Mouse (Mus musculus) liver, embryonic 12.5 days (tissue): ENCODE data around the gene Ifnar2. TPM values are rescaled to one million over a fixed set of nuclear protein-coding genes. Genes with fewer than 3 reads are reported as not detected.
"Not testable (repeated sequence)": the region's sequence is repeated elsewhere in the genome, so short reads cannot be mapped to it uniquely, and the experiment has no call there.

Source experiments
- ATAC-seq: fragments of 200-750 bp; cut with Nextera tagmentation; 2 replicates; pipeline ENCODE4 v1.8.0; 2017; ENCODE audit warnings: moderate number of reproducible peaks, mild to moderate bottlenecking, moderate library complexity
- H3K27ac ChIP-seq: fragments of 300-500 bp; sonication (generic); 2 replicates; pipeline ENCODE4 v1.5.1; 2016; ENCODE audit warnings: mild to moderate bottlenecking
- H3K27me3 ChIP-seq: fragments of 300-500 bp; sonication (generic); replicated peaks from 2 replicates; pipeline ENCODE4 v1.6.1; 2016; ENCODE audit warnings: mild to moderate bottlenecking, moderate library complexity
- H3K36me3 ChIP-seq: fragments of 300-500 bp; sonication (generic); 2 replicates; pipeline ENCODE4 v1.6.1; 2016; ENCODE audit warnings: mild to moderate bottlenecking, moderate library complexity
- H3K4me1 ChIP-seq: fragments of 300-500 bp; sonication (generic); 2 replicates; pipeline ENCODE4 v1.6.1; 2016
- H3K4me2 ChIP-seq: fragments of 300-500 bp; sonication (generic); 2 replicates; pipeline ENCODE4 v1.6.1; 2016; ENCODE audit warnings: mild to moderate bottlenecking, moderate library complexity
- H3K4me3 ChIP-seq: fragments of 300-500 bp; sonication (generic); 2 replicates; pipeline ENCODE4 v1.5.1; 2016; ENCODE audit warnings: mild to moderate bottlenecking, moderate library complexity
- H3K9ac ChIP-seq: fragments of 300-500 bp; sonication (generic); 2 replicates; pipeline ENCODE4 v1.6.1; 2016; ENCODE audit warnings: mild to moderate bottlenecking, moderate library complexity
- H3K9me3 ChIP-seq: fragments of 300-500 bp; sonication (generic); replicated peaks from 2 replicates; pipeline ENCODE4 v1.6.1; 2016; ENCODE audit warnings: mild to moderate bottlenecking, moderate library complexity
- WGBS: fragments of 180-500 bp; shearing (Covaris S2); methylation state at CpG from one replicate; pipeline ENCODE4 v1.1.7; 2016; ENCODE audit not compliant: insufficient replicate concordance; 5-methylcytosine and 5-hydroxymethylcytosine counted together
- polyA plus RNA-seq: library from polyadenylated mRNA; unstranded; fragments of >200 nt; fragmentation: Nextera tagmentation; extraction: Ambion mirVana; gene quantifications from 2 replicates; pipeline ENCODE4 v1.2.1, GENCODE M21; 2016

The Ifnar2 gene
- polyA plus RNA-seq, 1 experiment from 2014 or later = 63.5 TPM

- Histone ChIP-seq H3K9ac (peak overlapping the region; percentile 41; the same call in 1 of the 2 replicates), H3K27me3 (no peaks in the 10 kb centered on the region), H3K4me3 (no peak overlapping the region), H3K9me3 (no peaks in the 10 kb centered on the region), H3K27ac (peak overlapping the region; percentile 98), H3K4me2 (no peak overlapping the region), H3K36me3 (no peaks in the 10 kb centered on the region), H3K4me1 (peaks cover 74% of the 10 kb centered on the region)
- ATAC-seq = no peak
- whole genome bisulfite sequencing = 44% methylated on average over 3 of the region's 3 CpGs
These were observed 65.5 kb downstream of the Ifnar2 start for GRCm38 (mm10) chr16:91438081-91438480.

GRCm38 (mm10) chr16:91438599-91438998, 66.0 kb downstream of the Ifnar2 start:
- H3K36me3 ChIP-seq = not testable (repeated sequence)
- H3K4me1 ChIP-seq = peaks cover 74% of the 10 kb centered on the region

GRCm38 (mm10) chr16:91441366-91441765, 68.8 kb downstream of the Ifnar2 start:
- H3K36me3 ChIP-seq = no peaks in the 10 kb centered on the region
- 4% methylated on average over 7 of the region's 7 CpGs for WGBS
- peak overlapping the region; percentile 63 for H3K9ac ChIP-seq
- H3K9me3 ChIP-seq = 0 out of 2 replicates have a peak, but pooled peaks cover 5% of the 10 kb centered on the region
- H3K4me3 ChIP-seq = peak overlapping the region; percentile 21
- H3K27ac ChIP-seq = peak overlapping the region; percentile 98
- H3K4me2 ChIP-seq = peak overlapping the region; percentile 60
- peak; percentile 88 for ATAC-seq
- no peaks in the 10 kb centered on the region for H3K27me3 ChIP-seq
- peaks cover 78% of the 10 kb centered on the region for H3K4me1 ChIP-seq

More at GRCm38 (mm10) chr16:91438599-91438998, 66.0 kb downstream of the Ifnar2 start:
- peak overlapping the region; percentile 98 for H3K27ac ChIP-seq
- not testable (repeated sequence) for H3K27me3 ChIP-seq, H3K4me2 ChIP-seq, H3K4me3 ChIP-seq, ATAC-seq, H3K9me3 ChIP-seq
- H3K9ac ChIP-seq = peak overlapping the region; percentile 41; the same call in 1 of the 2 replicates
- 85% methylated on average over 1 of the region's 1 CpGs for WGBS

GRCm38 (mm10) chr16:91441811-91442240, 69.2 kb downstream of the Ifnar2 start:
- Histone ChIP-seq H3K27me3 (no peaks in the 10 kb centered on the region), H3K27ac (peak overlapping the region; percentile 98), H3K4me3 (0 out of 2 replicates have a peak overlapping the region, but pooled peaks have one; percentile 21), H3K36me3 (no peaks in the 10 kb centered on the region), H3K9me3 (0 out of 2 replicates have a peak, but pooled peaks cover 5% of the 10 kb centered on the region), H3K4me2 (peak overlapping the region; percentile 60), H3K4me1 (peaks cover 83% of the 10 kb centered on the region), H3K9ac (peak overlapping the region; percentile 72; the same call in 1 of the 2 replicates)
- 16% methylated on average over 7 of the region's 7 CpGs for WGBS
- peak; percentile 99 for ATAC-seq

GRCm38 (mm10) chr16:91442446-91442845, 69.9 kb downstream of the Ifnar2 start:
- 23% methylated on average over 4 of the region's 4 CpGs for WGBS

GRCm38 (mm10) chr16:91443211-91443611, 70.6 kb downstream of the Ifnar2 start:
- H3K4me2 ChIP-seq = peak overlapping the region; percentile 60
- WGBS = 66% methylated on average over 8 of the region's 8 CpGs

More at GRCm38 (mm10) chr16:91442446-91442845, 69.9 kb downstream of the Ifnar2 start:
- no peaks in the 10 kb centered on the region for H3K27me3 ChIP-seq
- peak overlapping the region; percentile 72 for H3K9ac ChIP-seq
- peak overlapping the region; percentile 60 for H3K4me2 ChIP-seq
- H3K36me3 ChIP-seq = no peaks in the 10 kb centered on the region
- peak overlapping the region; percentile 98 for H3K27ac ChIP-seq
- 0 out of 2 replicates have a peak, but pooled peaks cover 5% of the 10 kb centered on the region for H3K9me3 ChIP-seq
- H3K4me1 ChIP-seq = peaks cover 87% of the 10 kb centered on the region
- ATAC-seq = peak; percentile 65
- no peak overlapping the region for H3K4me3 ChIP-seq

GRCm38 (mm10) chr16:91444847-91445246, 72.3 kb downstream of the Ifnar2 start:
- no peak overlapping the region for H3K4me3 ChIP-seq
- no peak overlapping the region for H3K4me2 ChIP-seq
- H3K9ac ChIP-seq = no peak overlapping the region
- 0 out of 2 replicates have a peak, but pooled peaks cover 5% of the 10 kb centered on the region for H3K9me3 ChIP-seq
- H3K27me3 ChIP-seq = no peaks in the 10 kb centered on the region
- H3K36me3 ChIP-seq = no peaks in the 10 kb centered on the region
- peaks cover 88% of the 10 kb centered on the region for H3K4me1 ChIP-seq
- peak overlapping the region; percentile 45 for H3K27ac ChIP-seq
- ATAC-seq = no peak
- WGBS = 79% methylated on average over 4 of the region's 4 CpGs

More at GRCm38 (mm10) chr16:91443211-91443611, 70.6 kb downstream of the Ifnar2 start:
- Histone ChIP-seq H3K9me3 (0 out of 2 replicates have a peak, but pooled peaks cover 5% of the 10 kb centered on the region), H3K4me3 (no peak overlapping the region), H3K36me3 (no peaks in the 10 kb centered on the region), H3K4me1 (peaks cover 87% of the 10 kb centered on the region), H3K27me3 (no peaks in the 10 kb centered on the region), H3K9ac (peak overlapping the region; percentile 72), H3K27ac (peak overlapping the region; percentile 98)
- ATAC-seq = no peak

DNA sequence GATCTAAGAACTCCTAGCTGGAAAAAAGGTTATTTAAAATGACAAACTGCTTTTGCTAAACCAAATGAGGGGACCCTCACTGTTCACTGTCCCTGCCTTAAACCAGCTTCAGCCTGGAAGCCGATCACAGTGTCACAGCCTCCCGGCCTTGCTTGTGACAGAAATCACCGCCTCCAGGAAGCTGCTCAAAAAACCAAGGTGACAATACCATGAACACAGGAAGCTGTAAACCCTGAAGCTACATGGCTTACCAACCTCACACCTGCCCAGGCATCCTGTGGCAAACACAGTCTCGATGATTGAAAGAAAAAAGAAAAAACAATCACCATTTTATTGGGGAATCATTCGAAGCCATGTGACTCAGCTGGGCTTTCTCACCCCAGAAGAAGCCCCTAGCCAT, 73.0 kb downstream of the Ifnar2 start:
- Histone ChIP-seq H3K9ac (no peak overlapping the region), H3K27ac (peak overlapping the region; percentile 45), H3K9me3 (0 out of 2 replicates have a peak, but pooled peaks cover 5% of the 10 kb centered on the region), H3K4me2 (no peak overlapping the region), H3K36me3 (no peaks in the 10 kb centered on the region), H3K4me1 (peaks cover 88% of the 10 kb centered on the region), H3K4me3 (no peak overlapping the region), H3K27me3 (no peaks in the 10 kb centered on the region)
- no peak for ATAC-seq
- WGBS = 67% methylated on average over 5 of the region's 5 CpGs

- H3K36me3 ChIP-seq = no peaks in the 10 kb centered on the region
- H3K4me3 ChIP-seq = no peak overlapping the region
- peak overlapping the region; percentile 47 for H3K9ac ChIP-seq
- H3K27ac ChIP-seq = peak overlapping the region; percentile 86
- peaks cover 78% of the 10 kb centered on the region for H3K4me1 ChIP-seq
- ATAC-seq = peak; percentile 46
- 60% methylated on average over 8 of the region's 8 CpGs for WGBS
- peak overlapping the region; percentile 35 for H3K4me2 ChIP-seq
- H3K9me3 ChIP-seq = 0 out of 2 replicates have a peak, but pooled peaks cover 5% of the 10 kb centered on the region
- no peaks in the 10 kb centered on the region for H3K27me3 ChIP-seq
These were observed 74.4 kb downstream of the Ifnar2 start for GRCm38 (mm10) chr16:91446778-91447511.

- peak overlapping the region; percentile 86 for H3K27ac ChIP-seq
- peak overlapping the region; percentile 35 for H3K4me2 ChIP-seq
- 0 out of 2 replicates have a peak, but pooled peaks cover 5% of the 10 kb centered on the region for H3K9me3 ChIP-seq
- peak overlapping the region; percentile 47 for H3K9ac ChIP-seq
- no peaks in the 10 kb centered on the region for H3K36me3 ChIP-seq
- H3K4me1 ChIP-seq = peaks cover 80% of the 10 kb centered on the region
- WGBS = 80% methylated on average over 6 of the region's 6 CpGs
- no peaks in the 10 kb centered on the region for H3K27me3 ChIP-seq
- ATAC-seq = no peak
- H3K4me3 ChIP-seq = no peak overlapping the region
These were observed 74.9 kb downstream of the Ifnar2 start for GRCm38 (mm10) chr16:91447512-91447900.

DNA sequence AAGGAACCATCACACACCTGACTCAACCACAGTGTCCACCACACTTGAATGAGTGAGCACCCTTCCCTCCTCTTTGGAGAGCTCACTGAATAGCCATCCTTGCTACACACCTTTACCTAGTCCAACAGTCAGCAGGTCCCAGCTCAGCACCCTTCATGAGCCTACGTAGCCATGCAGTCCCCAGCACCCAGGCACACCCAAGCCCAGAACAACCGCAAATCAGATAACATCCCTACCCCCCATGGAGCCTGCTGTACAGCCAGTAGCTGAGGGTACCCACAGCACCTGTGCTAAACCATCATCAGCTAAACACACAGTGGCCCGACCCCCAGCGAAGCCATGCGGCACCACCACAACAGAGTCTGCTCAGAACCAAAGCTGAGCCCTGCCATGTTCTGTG, 75.5 kb downstream of the Ifnar2 start:
- no peak overlapping the region for H3K4me3 ChIP-seq
- H3K9me3 ChIP-seq = 0 out of 2 replicates have a peak, but pooled peaks cover 5% of the 10 kb centered on the region
- H3K4me2 ChIP-seq = peak overlapping the region; percentile 35
- H3K36me3 ChIP-seq = no peaks in the 10 kb centered on the region
- H3K9ac ChIP-seq = peak overlapping the region; percentile 47
- peak; percentile 81 for ATAC-seq
- H3K4me1 ChIP-seq = peaks cover 78% of the 10 kb centered on the region
- 60% methylated on average over 5 of the region's 5 CpGs for WGBS
- peak overlapping the region; percentile 86 for H3K27ac ChIP-seq
- H3K27me3 ChIP-seq = no peaks in the 10 kb centered on the region

DNA sequence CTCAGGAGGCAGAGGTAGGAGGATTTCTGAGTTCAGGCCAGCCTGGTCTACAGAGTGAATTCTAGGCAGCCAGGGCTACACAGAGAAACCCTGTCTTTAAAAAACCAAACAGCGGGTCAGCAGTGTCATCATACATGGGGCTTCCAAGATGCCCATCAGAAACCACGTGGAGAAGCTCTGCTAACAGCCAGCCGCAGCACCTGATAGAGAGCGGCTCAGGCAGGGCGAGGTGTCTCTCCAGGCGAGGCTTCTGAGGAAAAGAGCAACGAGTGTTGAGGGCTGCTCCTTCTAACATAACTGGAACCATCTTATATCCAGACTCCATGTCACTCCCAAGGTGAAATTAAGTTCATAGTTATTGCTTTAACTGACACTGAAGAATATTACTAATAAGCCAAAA, 76.3 kb downstream of the Ifnar2 start:
- 0 out of 2 replicates have a peak, but pooled peaks cover 3% of the 10 kb centered on the region for H3K9me3 ChIP-seq
- H3K27ac ChIP-seq = peak overlapping the region; percentile 86
- H3K4me2 ChIP-seq = no peak overlapping the region
- H3K27me3 ChIP-seq = no peaks in the 10 kb centered on the region
- no peak overlapping the region for H3K4me3 ChIP-seq
- H3K9ac ChIP-seq = peak overlapping the region; percentile 42; the same call in 1 of the 2 replicates
- 37% methylated on average over 7 of the region's 7 CpGs for WGBS
- H3K4me1 ChIP-seq = peaks cover 70% of the 10 kb centered on the region
- ATAC-seq = peak; percentile 62
- no peaks in the 10 kb centered on the region for H3K36me3 ChIP-seq
